Mouse (Mus musculus): ENCODE data around the gene Cmtm8. TPM values are rescaled to one million over a fixed set of nuclear protein-coding genes. Genes with fewer than 3 reads are reported as not detected.
A peak's percentile ranks its signal among the peaks of the same experiment; 100 is the strongest.

Cmtm8 gene
- polyA plus RNA-seq, 1 experiment from 2014 or later, result 31.7 TPM

DNA sequence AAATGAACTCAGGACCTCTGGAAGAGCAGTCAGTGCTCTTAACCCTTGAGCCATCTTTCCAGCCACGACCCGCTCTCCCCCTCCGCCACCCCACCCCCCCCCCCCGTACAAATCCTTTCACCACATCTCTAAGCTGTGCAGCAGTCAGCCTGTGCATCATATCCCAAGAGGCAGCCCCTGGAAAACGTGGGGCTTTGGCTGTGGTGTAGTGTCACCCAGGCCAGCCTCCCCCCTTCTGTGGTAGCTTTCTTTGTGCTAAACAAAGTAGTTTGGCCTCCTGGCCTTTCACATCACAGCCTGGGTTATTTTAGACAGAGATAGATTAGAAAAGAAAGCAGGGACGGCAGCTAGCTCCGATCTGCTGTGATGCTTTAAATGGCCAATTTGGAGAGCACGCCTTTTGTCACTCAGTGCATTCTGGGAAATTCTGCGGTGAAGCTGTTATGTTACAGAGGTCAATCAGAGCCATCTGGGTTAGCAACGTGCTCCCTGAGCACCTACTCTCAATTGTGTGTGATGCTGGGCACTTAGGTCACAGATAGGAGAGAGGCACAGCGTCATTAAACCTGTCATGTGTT, 47.4 kb downstream of the Cmtm8 start:
- peak overlapping the region; percentile 85 for H3K27ac ChIP-seq
- H3K27me3 ChIP-seq (ENCODE audit: insufficient read depth, poor library complexity, severe bottlenecking), result no peaks in the 10 kb centered on the region
- H3K9me3 ChIP-seq, result no peaks in the 10 kb centered on the region
- peaks cover 78% of the 10 kb centered on the region for H3K4me1 ChIP-seq (replicated peaks)
- no peaks in the 10 kb centered on the region for H3K36me3 ChIP-seq
- no peak overlapping the region for H3K4me3 ChIP-seq
- peak; percentile 58 for DNase-seq (ENCODE audit: low spot score)
- 37% methylated on average over 11 of the region's 11 CpGs for WGBS

DNA sequence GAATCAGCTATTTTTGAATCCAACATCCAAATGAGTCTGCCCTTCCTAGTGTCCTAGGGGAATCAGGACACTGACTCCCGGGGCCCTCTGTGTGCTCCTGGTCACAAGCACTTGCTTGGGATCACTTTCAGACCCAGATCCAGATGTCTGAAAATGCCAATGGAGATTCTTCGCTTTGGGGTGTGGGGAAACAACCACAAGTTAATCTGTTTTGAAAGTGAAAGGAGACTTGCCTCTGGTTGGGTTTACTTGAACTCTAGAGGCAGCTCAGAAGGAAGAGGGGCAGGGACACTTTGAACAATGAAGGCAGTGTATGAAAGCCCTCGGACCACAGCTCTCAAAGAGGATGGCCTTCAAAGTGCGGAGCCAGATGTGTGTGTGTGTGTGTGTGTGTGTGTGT, 49.5 kb downstream of the Cmtm8 start:
- no peaks in the 10 kb centered on the region for H3K9me3 ChIP-seq
- H3K4me1 ChIP-seq (replicated peaks), result peaks cover 57% of the 10 kb centered on the region
- no peaks in the 10 kb centered on the region for H3K36me3 ChIP-seq
- H3K27ac ChIP-seq, result no peak overlapping the region
- no peak overlapping the region for H3K4me3 ChIP-seq
- WGBS, result 65% methylated on average over 4 of the region's 4 CpGs
- no peak for DNase-seq (ENCODE audit: low spot score)
- H3K27me3 ChIP-seq (ENCODE audit: insufficient read depth, poor library complexity, severe bottlenecking), result no peaks in the 10 kb centered on the region

DNA sequence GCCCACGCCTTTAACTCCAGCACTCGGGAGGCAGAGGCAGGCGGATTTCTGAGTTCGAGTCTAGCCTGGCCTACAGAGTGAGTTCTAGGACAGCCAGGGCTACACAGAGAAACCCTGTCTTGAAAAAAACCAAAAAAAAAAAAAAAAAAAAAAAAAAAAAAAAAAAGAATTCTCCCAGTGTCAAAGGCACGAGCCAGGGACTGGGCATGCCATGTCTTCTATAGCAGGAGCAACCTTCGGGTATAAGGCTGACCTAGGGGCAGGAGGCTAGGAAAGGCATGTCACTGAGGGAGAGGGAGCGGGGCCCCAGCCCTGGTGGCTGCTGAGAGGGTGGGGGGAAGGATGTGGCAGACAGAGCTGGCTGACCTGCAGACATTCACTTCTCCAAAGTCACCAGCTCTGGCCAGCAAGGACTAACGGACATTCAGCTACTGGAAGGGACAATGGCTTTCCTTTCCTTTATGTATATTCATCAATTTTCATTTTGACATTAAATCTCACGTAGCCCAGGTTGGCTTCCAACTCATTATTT, 50.1 kb downstream of the Cmtm8 start:
- Histone ChIP-seq H3K9me3 (no peaks in the 10 kb centered on the region), H3K27me3 (ENCODE audit: insufficient read depth, poor library complexity, severe bottlenecking) (no peaks in the 10 kb centered on the region), H3K27ac (no peak overlapping the region; the same call in 1 of the 2 replicates), H3K36me3 (no peaks in the 10 kb centered on the region), H3K4me1 (replicated peaks) (peaks cover 50% of the 10 kb centered on the region), H3K4me3 (no peak overlapping the region)
- DNase-seq (ENCODE audit: low spot score), result no peak
- WGBS, result 87% methylated on average over 9 of the region's 9 CpGs

DNA sequence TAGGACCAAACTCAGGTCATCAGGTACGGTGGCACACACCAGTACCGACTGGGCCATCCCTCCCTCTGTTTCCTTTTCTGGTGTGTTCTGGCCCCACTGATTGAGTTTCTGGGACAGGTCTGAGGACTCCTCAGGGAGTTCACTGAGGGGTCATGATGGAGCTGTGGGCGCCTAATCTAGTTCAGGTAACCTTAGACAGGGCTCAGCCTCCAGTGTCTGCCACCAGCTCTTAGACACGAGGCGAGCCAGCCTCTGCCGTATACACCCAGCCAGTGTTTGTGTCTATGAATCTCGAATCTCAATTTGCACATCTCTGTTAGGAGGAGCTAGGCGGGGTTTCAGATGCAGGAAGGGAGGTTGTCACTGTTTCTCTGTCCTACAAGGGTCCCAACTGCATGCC, 54.0 kb downstream of the Cmtm8 start:
- peaks cover 25% of the 10 kb centered on the region for H3K4me1 ChIP-seq (replicated peaks)
- no peak overlapping the region for H3K4me3 ChIP-seq
- 83% methylated on average over 8 of the region's 8 CpGs for WGBS
- peaks cover 10% of the 10 kb centered on the region; the same call in 1 of the 2 replicates for H3K36me3 ChIP-seq
- H3K27ac ChIP-seq, result no peak overlapping the region
- no peaks in the 10 kb centered on the region for H3K27me3 ChIP-seq (ENCODE audit: insufficient read depth, poor library complexity, severe bottlenecking)
- H3K9me3 ChIP-seq, result 0 out of 2 replicates have a peak, but pooled peaks cover 5% of the 10 kb centered on the region
- DNase-seq (ENCODE audit: low spot score), result no peak

DNA sequence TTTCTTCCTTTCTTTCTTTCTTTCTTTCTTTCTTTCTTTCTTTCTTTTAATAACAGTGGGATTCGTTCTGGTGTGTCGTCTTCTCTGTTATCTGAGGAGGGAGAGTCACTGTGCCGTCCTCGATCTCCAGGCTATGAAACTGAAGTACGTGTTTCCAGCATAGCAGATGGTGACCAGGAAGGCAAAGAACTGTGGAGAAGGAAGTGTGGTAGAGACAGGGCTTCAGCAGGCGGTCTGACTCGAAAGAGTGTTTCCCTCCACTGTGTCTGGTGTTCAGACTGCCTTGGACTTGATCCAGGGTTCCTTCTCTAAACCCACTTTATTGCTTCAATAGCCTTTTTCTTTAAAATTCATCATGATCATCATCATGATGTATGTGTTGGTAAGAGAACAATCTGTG, 54.4 kb downstream of the Cmtm8 start:
- 87% methylated on average over 7 of the region's 7 CpGs for WGBS
- no peak overlapping the region for H3K4me3 ChIP-seq
- peaks cover 27% of the 10 kb centered on the region for H3K4me1 ChIP-seq (replicated peaks)
- peaks cover 10% of the 10 kb centered on the region; the same call in 1 of the 2 replicates for H3K36me3 ChIP-seq
- 0 out of 2 replicates have a peak, but pooled peaks cover 5% of the 10 kb centered on the region for H3K9me3 ChIP-seq
- H3K27me3 ChIP-seq (ENCODE audit: insufficient read depth, poor library complexity, severe bottlenecking), result no peaks in the 10 kb centered on the region
- DNase-seq (ENCODE audit: low spot score), result no peak
- H3K27ac ChIP-seq, result no peak overlapping the region

DNA sequence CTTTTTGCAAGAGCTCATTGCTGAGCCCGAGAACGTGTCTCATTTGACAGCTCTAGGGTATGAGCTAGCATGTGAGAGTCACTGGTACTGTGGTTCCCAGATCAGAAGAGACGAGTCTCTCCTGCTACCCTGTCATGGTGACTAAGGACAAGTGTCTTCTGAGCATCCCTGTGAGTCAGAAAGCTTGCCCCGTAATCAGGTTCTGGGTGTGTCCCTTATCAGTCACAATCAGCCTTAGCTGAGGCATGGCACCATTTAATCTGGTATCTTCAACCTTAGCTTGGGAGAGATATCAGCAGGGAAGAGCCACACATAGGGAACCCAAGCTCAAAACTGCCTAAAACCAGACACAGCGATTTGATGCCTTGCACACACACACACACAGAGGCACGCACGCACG, 55.3 kb downstream of the Cmtm8 start:
- no peak overlapping the region for H3K27ac ChIP-seq
- H3K27me3 ChIP-seq (ENCODE audit: insufficient read depth, poor library complexity, severe bottlenecking), result 0 out of 2 replicates have a peak, but pooled peaks cover under 1% of the 10 kb centered on the region
- H3K36me3 ChIP-seq, result peaks cover 10% of the 10 kb centered on the region; the same call in 1 of the 2 replicates
- WGBS, result 92% methylated on average over 8 of the region's 8 CpGs
- no peak overlapping the region for H3K4me3 ChIP-seq
- H3K9me3 ChIP-seq, result 0 out of 2 replicates have a peak, but pooled peaks cover 5% of the 10 kb centered on the region
- no peak for DNase-seq (ENCODE audit: low spot score)
- H3K4me1 ChIP-seq (replicated peaks), result peaks cover 19% of the 10 kb centered on the region

DNA sequence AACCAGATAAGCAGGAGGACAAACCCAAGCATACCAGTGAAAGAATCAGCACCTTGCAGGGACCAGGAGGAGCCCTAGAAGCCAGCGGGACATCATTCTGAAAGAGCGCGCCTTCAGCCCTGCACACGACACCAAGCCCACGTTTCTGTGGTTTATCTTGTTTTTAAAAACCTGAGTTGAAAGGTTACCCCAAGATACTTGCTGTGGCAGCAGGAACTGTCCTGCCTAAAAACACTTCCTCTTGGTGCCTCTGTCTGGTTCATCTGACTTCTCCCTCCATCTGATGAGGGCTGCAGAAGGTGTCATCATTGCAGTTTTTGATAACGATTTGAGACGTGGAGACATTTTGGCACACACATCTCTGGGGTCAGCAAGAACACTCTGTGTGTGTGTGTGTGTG, 56.2 kb downstream of the Cmtm8 start:
- Histone ChIP-seq H3K36me3 (peaks cover 10% of the 10 kb centered on the region; the same call in 1 of the 2 replicates), H3K27ac (no peak overlapping the region), H3K27me3 (ENCODE audit: insufficient read depth, poor library complexity, severe bottlenecking) (0 out of 2 replicates have a peak, but pooled peaks cover 4% of the 10 kb centered on the region), H3K9me3 (0 out of 2 replicates have a peak, but pooled peaks cover 5% of the 10 kb centered on the region), H3K4me1 (replicated peaks) (peaks cover 19% of the 10 kb centered on the region), H3K4me3 (no peak overlapping the region)
- DNase-seq (ENCODE audit: low spot score), result no peak
- 90% methylated on average over 7 of the region's 7 CpGs for WGBS

DNA sequence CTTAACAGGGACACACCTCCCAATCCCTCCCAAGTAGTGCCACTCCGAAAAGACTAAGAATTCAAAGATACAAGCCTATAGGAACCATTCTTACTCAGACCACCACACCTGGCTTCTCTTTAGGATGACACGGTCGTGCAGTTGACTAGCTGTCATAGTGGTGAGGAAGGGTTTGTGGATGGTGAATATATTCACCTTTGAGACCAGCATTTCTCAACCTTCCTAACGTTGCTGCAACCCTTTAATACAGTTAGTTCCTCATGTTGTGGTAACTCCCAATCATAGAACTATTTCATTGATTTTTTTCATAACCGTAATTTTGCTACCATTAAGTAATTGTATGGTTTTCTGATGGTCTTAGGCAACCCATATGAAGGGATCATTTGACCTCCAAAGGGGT, 56.8 kb downstream of the Cmtm8 start:
- H3K36me3 ChIP-seq, result peaks cover 10% of the 10 kb centered on the region; the same call in 1 of the 2 replicates
- H3K27me3 ChIP-seq (ENCODE audit: insufficient read depth, poor library complexity, severe bottlenecking), result 0 out of 2 replicates have a peak, but pooled peaks cover 4% of the 10 kb centered on the region
- H3K4me3 ChIP-seq, result no peak overlapping the region
- 0 out of 2 replicates have a peak, but pooled peaks cover 5% of the 10 kb centered on the region for H3K9me3 ChIP-seq
- H3K4me1 ChIP-seq (replicated peaks), result peaks cover 19% of the 10 kb centered on the region
- 97% methylated on average over 5 of the region's 5 CpGs for WGBS
- DNase-seq (ENCODE audit: low spot score), result no peak
- H3K27ac ChIP-seq, result no peak overlapping the region

DNA sequence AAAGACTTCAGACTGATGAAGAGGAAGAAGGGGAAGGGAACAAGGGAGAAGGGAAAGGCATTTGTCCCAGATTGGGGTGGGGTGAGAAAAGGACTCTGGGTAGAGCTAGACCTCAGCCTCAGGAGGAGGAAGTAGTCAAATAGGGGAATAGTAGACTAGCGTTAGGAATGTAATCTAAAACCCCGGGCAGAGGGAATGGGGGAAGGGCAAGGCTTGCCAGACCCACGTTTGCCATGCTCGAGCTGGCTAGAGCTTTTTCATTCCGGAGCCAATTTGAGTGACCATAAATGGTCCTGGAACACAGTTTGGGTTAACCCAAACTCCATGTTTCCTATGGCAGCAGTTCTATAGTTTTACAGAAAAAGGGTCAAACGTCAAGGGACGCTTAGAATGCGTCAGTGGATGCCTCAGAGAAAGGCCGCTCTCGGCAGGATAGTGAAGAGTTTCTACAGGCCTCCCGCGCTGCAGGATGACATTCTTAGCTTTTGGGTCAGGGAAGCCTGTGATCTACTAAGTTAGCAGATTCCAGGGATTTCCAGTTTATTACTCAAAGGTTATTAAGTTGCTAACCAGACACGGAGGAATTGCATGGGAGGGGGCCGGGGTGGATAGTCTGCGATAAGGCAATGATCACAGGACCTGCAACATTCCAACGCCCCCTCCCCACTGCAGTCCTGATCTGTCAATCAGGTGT, 58.4 kb downstream of the Cmtm8 start:
- WGBS, result 10% methylated on average over 16 of the region's 16 CpGs

DNA sequence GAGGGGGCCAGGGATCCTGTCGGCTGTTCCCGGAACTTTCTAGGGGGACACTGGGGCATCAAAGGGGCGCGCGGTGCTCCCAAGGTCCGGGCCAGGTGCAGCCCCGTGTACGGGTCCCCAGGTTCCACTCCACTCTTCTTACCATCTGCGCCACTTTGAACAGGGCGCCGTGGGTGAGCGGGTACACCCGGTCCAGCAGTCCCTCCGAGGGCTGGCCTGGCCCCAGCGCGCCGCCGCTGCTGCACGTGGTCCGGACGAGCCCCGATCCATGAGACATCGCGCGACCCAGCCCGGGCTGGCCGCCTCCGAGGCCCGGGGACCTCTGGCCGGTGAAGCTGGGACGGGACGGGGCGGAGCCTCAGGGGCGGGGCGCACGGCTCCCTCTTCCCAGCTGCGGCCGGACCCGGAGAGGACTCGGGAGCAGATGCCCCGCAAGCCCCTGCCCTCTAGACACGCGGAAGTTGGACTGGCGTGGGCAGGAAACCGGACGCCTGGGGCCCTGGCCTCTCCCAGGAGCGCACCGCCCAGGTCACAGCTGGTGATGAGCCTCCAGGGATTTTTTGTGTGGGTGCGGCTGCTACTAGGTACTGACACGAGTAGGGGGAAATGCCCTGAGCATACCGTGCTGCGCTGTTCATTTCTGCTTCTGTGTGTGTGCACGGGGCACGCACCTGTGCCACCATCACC, 62.3 kb downstream of the Cmtm8 start, which contains the start of gene Cmtm7:
Gene Cmtm7, minus strand, starts transcription at position 331 of the 687 bp plus-strand sequence.
- Histone ChIP-seq H3K4me1 (replicated peaks) (peaks cover 43% of the 10 kb centered on the region), H3K27ac (peak within 1 kb of the TSS; percentile 93), H3K9me3 (0 out of 2 replicates have a peak, but pooled peaks cover under 1% of the 10 kb centered on the region), H3K27me3 (ENCODE audit: insufficient read depth, poor library complexity, severe bottlenecking) (0 out of 2 replicates have a peak, but pooled peaks cover 4% of the 10 kb centered on the region), H3K4me3 (peak within 1 kb of the TSS; percentile 71), H3K36me3 (0 out of 2 replicates have a peak, but pooled peaks cover 6% of the 10 kb centered on the region)
- peak; percentile 84 for DNase-seq (ENCODE audit: low spot score)
- 1% methylated on average over 54 of the region's 54 CpGs for WGBS

More for the DNA sequence above, 58.4 kb downstream of the Cmtm8 start:
- peaks cover 10% of the 10 kb centered on the region; the same call in 1 of the 2 replicates for H3K36me3 ChIP-seq
- peak; percentile 67 for DNase-seq (ENCODE audit: low spot score)
- 0 out of 2 replicates have a peak, but pooled peaks cover 4% of the 10 kb centered on the region for H3K27me3 ChIP-seq (ENCODE audit: insufficient read depth, poor library complexity, severe bottlenecking)
- peaks cover 29% of the 10 kb centered on the region for H3K4me1 ChIP-seq (replicated peaks)
- H3K4me3 ChIP-seq, result peak overlapping the region; percentile 23; the same call in 1 of the 2 replicates
- H3K9me3 ChIP-seq, result 0 out of 2 replicates have a peak, but pooled peaks cover 5% of the 10 kb centered on the region
- H3K27ac ChIP-seq, result peak overlapping the region; percentile 84

DNA sequence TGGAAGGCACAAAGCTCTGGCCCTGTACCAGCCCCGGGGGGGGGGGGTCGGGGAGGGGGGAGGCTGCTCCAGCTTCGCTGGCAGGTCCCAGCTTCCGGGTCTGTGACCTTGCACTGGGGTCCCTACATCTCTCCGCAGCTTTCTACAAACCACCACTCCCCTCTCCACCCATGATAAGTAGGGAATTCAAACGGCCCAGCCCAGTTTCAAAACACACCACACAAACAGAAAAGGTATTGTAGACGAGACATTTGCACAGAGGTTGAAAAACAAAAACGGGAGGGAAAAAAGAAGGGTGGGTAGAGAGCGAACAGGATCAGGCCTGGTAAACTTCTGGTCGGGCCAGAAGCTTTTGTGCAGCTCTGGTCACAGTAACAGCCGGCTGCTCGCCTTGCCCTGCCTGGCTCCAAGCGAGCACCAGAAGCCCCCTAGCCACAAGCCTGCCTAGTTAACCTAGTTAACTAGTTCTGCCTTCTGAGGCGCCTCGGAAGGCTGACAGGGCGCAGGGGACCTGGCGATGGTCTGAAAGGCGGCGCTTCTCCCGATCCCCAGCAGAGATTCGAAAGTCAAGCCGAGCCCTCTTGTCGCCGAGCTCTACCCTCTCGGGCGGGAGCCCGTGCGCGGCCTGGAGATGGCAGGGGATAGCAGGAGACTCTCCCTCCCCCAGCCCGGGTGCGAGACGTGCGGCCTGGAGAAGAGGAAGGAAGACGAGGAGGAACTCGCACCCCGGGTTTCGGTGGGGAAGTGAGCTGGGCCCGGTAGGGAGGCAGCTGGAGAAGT, 63.0 kb downstream of the Cmtm8 start:
- WGBS, result under 1% methylated on average over 38 of the region's 38 CpGs
- peak; percentile 70 for DNase-seq (ENCODE audit: low spot score)
- Histone ChIP-seq H3K9me3 (no peaks in the 10 kb centered on the region), H3K4me3 (peak overlapping the region; percentile 71), H3K27me3 (ENCODE audit: insufficient read depth, poor library complexity, severe bottlenecking) (0 out of 2 replicates have a peak, but pooled peaks cover 4% of the 10 kb centered on the region), H3K4me1 (replicated peaks) (peaks cover 49% of the 10 kb centered on the region), H3K27ac (peak overlapping the region; percentile 93), H3K36me3 (0 out of 2 replicates have a peak, but pooled peaks cover 6% of the 10 kb centered on the region)
